Mouse (Mus musculus) midbrain, embryonic 16.5 days (tissue): ENCODE results near the gene Prm1. TPM values are rescaled to one million over a fixed set of nuclear protein-coding genes. Genes with fewer than 3 reads are reported as not detected.

Experiments
- polyA plus RNA-seq: library from polyadenylated mRNA; unstranded; fragments of >200 nt; fragmentation: Nextera tagmentation; extraction: Ambion mirVana; gene quantifications from 2 replicates; pipeline ENCODE4 v1.2.1, GENCODE M21; 2015

The Prm1 gene
- polyA plus RNA-seq, 1 experiment from 2014 or later: 0.46 TPM

Other genes with a start within 250 kb of the Prm1 start
- 4.0 and 5.0 TPM in 2 replicates for gene Socs1, start 20.3 kb downstream of the Prm1 start, polyA plus RNA-seq
- gene Tnp2, start 17.2 kb downstream of the Prm1 start, polyA plus RNA-seq: not detected in 2 replicates
- not detected in 2 replicates for gene Prm3, start 14.9 kb downstream of the Prm1 start, polyA plus RNA-seq
- gene Prm2, start 9.7 kb downstream of the Prm1 start, polyA plus RNA-seq: not detected in 2 replicates
- not detected in 2 replicates for gene Gm11172, start 7.1 kb upstream of the Prm1 start, polyA plus RNA-seq
- gene Rmi2, start 29.2 kb upstream of the Prm1 start, polyA plus RNA-seq: 0.31 and 0.39 TPM in 2 replicates